Mouse (Mus musculus): ENCODE results near the gene Macrod2.

Gene Macrod2

GRCm38 (mm10) chr2:141229820-141230219 lies 834.7 kb downstream of the Macrod2 start:
- no peak for DNase-seq

- no peak for DNase-seq
Measured at GRCm38 (mm10) chr2:141231011-141231668, 836.0 kb downstream of the Macrod2 start.

- no peak for DNase-seq
Measured at GRCm38 (mm10) chr2:141234306-141234705, 839.2 kb downstream of the Macrod2 start.

GRCm38 (mm10) chr2:141234724-141235453 lies 839.8 kb downstream of the Macrod2 start:
- no peak for DNase-seq

GRCm38 (mm10) chr2:141247680-141248079 lies 852.6 kb downstream of the Macrod2 start:
- no peak for DNase-seq

GRCm38 (mm10) chr2:141264582-141264981 lies 869.5 kb downstream of the Macrod2 start:
- no peak for DNase-seq

GRCm38 (mm10) chr2:141266591-141266990 lies 871.5 kb downstream of the Macrod2 start:
- DNase-seq: no peak

- DNase-seq: no peak
Measured at GRCm38 (mm10) chr2:141271541-141271940, 876.4 kb downstream of the Macrod2 start.

- DNase-seq: no peak
Measured at GRCm38 (mm10) chr2:141272966-141273365, 877.9 kb downstream of the Macrod2 start.

GRCm38 (mm10) chr2:141274262-141274661 lies 879.2 kb downstream of the Macrod2 start:
- no peak for DNase-seq

- no peak for DNase-seq
Measured at GRCm38 (mm10) chr2:141279130-141279698, 884.1 kb downstream of the Macrod2 start.

- no peak for DNase-seq
Measured at GRCm38 (mm10) chr2:141280817-141281216, 885.7 kb downstream of the Macrod2 start.

GRCm38 (mm10) chr2:141286110-141286747 lies 891.1 kb downstream of the Macrod2 start:
- no peak for DNase-seq

GRCm38 (mm10) chr2:141288494-141288893 lies 893.4 kb downstream of the Macrod2 start:
- no peak for DNase-seq

GRCm38 (mm10) chr2:141289059-141289713 lies 894.1 kb downstream of the Macrod2 start:
- DNase-seq: no peak

- DNase-seq: no peak
Measured at GRCm38 (mm10) chr2:141292847-141293246, 897.7 kb downstream of the Macrod2 start.

GRCm38 (mm10) chr2:141299168-141299567 lies 904.1 kb downstream of the Macrod2 start:
- DNase-seq: no peak

GRCm38 (mm10) chr2:141301030-141301429 lies 905.9 kb downstream of the Macrod2 start:
- no peak for DNase-seq

- no peak for DNase-seq
Measured at GRCm38 (mm10) chr2:141308406-141308805, 913.3 kb downstream of the Macrod2 start.

- no peak for DNase-seq
Measured at GRCm38 (mm10) chr2:141312136-141312948, 917.2 kb downstream of the Macrod2 start.

GRCm38 (mm10) chr2:141315349-141315748 lies 920.2 kb downstream of the Macrod2 start:
- DNase-seq: no peak

- DNase-seq: no peak
Measured at GRCm38 (mm10) chr2:141323956-141324460, 928.9 kb downstream of the Macrod2 start.

Measured in B cell, adult 2 months (primary cell).